16 mouse cellular contexts compared by ENCODE assay signal in the genomic region with DNA sequence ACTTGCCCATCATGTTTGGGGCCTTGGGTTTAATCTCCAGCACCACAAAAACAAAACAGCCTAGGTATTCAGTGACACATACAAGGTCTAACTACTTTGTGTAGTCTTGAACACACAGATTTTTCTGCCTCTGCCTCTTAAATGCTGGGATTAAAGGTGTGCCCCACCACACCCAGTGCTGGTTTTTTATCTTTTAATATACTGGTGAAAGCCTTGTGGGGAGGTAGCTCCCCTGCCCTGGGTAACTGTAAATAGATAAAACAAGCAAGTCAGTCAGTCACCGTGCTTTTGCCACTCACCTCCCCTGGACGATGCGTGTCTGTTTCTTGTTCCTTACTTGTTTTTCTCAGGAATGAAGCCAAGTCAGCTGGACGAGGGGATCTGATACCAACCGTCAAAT.
"Had no signal": no experiment of that assay in that cellular context is flagged by ENCODE, and none has a peak within 500 bp of the region (broad histone marks: within the 10 kb centered on the region; RNA-seq: fewer than 3 reads in every experiment).

No protein-coding gene starts in this region.

- ATAC-seq: midbrain, embryonic 13.5 days; midbrain, embryonic 15.5 days had no signal

- H3K9me3 ChIP-seq: midbrain, embryonic 13.5 days; midbrain, embryonic 15.5 days; neural tube, embryonic 12.5 days had no signal

- H3K4me2 ChIP-seq: lung, embryonic 14.5 days; midbrain, embryonic 11.5 days; midbrain, embryonic 13.5 days; midbrain, embryonic 15.5 days; neural tube, embryonic 12.5 days had no signal

- H3K9ac ChIP-seq: lung, embryonic 14.5 days; midbrain, embryonic 13.5 days; midbrain, embryonic 15.5 days; neural tube, embryonic 12.5 days had no signal

- DNase-seq: lung, adult 18-20 months; lung, embryonic 14.5 days; lung, postnatal 10 days; lung, postnatal 4 days; retina, postnatal 1 day; right cerebral cortex, adult 18-20 months; right cerebral cortex, postnatal 25 days; right cerebral cortex, postnatal 4 days; spleen, adult 18-20 months; thymus, adult 18-20 months; thymus, postnatal 14 days; thymus, postnatal 36 days had no signal

- H3K27ac ChIP-seq: midbrain, embryonic 13.5 days; midbrain, embryonic 15.5 days; neural tube, embryonic 12.5 days had no signal

- H3K36me3 ChIP-seq: midbrain, embryonic 15.5 days had no signal

- H3K27me3 ChIP-seq: midbrain, embryonic 13.5 days; midbrain, embryonic 15.5 days; neural tube, embryonic 12.5 days had no signal

- H3K4me1 ChIP-seq: midbrain, embryonic 13.5 days; midbrain, embryonic 15.5 days; neural tube, embryonic 12.5 days had no signal

- H3K4me3 ChIP-seq: midbrain, embryonic 13.5 days; midbrain, embryonic 15.5 days; neural tube, embryonic 12.5 days had no signal
